13 mouse cellular contexts compared by ENCODE assay signal in the genomic region with DNA sequence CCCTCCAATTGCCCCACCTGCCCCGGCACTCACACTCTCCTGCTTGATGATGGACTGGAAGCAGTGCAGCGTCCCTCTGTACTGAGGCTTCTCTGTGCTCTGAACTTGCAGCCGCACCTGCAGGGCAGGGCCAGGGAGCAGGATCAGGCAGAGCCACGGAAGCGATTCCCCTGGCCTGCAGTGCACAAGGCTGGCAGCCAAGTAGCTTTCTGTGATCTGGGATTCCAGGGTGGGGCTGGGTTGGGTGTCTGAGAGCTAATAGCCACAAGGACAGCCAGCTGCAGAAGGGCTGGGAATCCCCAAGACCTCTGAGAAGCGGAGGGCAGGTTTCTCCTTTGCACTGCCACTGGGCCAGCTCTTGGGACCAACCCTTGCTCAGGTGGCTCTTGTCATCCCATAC.
"Had no signal": no experiment of that assay in that cellular context is flagged by ENCODE, and none has a peak within 500 bp of the region (broad histone marks: within the 10 kb centered on the region; RNA-seq: fewer than 3 reads in every experiment).

No protein-coding gene starts in this region.

- H3K4me2 ChIP-seq: limb, embryonic 12.5 days; liver, embryonic 13.5 days; lung, embryonic 15.5 days; midbrain, embryonic 13.5 days had no signal

- H3K4me1 ChIP-seq: liver, embryonic 13.5 days had no signal

- H3K36me3 ChIP-seq: lung, embryonic 15.5 days had no signal

- H3K9ac ChIP-seq: limb, embryonic 12.5 days; liver, embryonic 13.5 days; liver, postnatal 0 days; lung, embryonic 15.5 days; midbrain, embryonic 13.5 days had no signal

- H3K27me3 ChIP-seq: limb, embryonic 12.5 days; liver, embryonic 13.5 days; lung, embryonic 15.5 days; midbrain, embryonic 13.5 days had no signal

- ATAC-seq: liver, postnatal 0 days; midbrain, embryonic 13.5 days had no signal

- H3K27ac ChIP-seq: limb, embryonic 12.5 days; liver, embryonic 13.5 days; lung, embryonic 15.5 days; macrophage; midbrain, embryonic 13.5 days; stomach, postnatal 0 days had no signal

- H3K9me3 ChIP-seq: limb, embryonic 12.5 days; liver, embryonic 13.5 days; lung, embryonic 15.5 days; midbrain, embryonic 13.5 days had no signal

- DNase-seq: kidney, postnatal 25 days; layer of hippocampus, adult 9-11 months; liver; liver, embryonic 13.5 days; liver, postnatal 0 days; lung, postnatal 14 days; right cerebral cortex, postnatal 25 days; thymus, postnatal 4 days had no signal

- H3K4me3 ChIP-seq: limb, embryonic 12.5 days; liver, embryonic 13.5 days; lung, embryonic 15.5 days; midbrain, embryonic 13.5 days had no signal
